Mouse (Mus musculus) heart, postnatal 0 days (tissue): ENCODE data around the gene Gpr176. TPM values are rescaled to one million over a fixed set of nuclear protein-coding genes. Genes with fewer than 3 reads are reported as not detected.

Experiments used
- ATAC-seq: fragments of 200-750 bp; cut with Nextera tagmentation; 2 replicates; pipeline ENCODE4 v1.8.0; 2017; ENCODE audit warnings: low read depth, moderate number of reproducible peaks, moderate library complexity; ENCODE audit not compliant: insufficient read depth
- DNase-seq: peaks from one replicate; pipeline ENCODE4 v3.0.0-alpha.2; 2016; ENCODE audit warnings: low spot score
- H3K27ac ChIP-seq: fragments of 300-500 bp; sonication (generic); 2 replicates; pipeline ENCODE4 v1.5.1; 2014; ENCODE audit warnings: low read depth, mild to moderate bottlenecking
- H3K27me3 ChIP-seq: fragments of 300-500 bp; sonication (generic); 2 replicates; pipeline ENCODE4 v1.6.1; 2014; ENCODE audit warnings: low read length, mixed read lengths; ENCODE audit not compliant: control insufficient read depth, insufficient read depth
- H3K36me3 ChIP-seq: fragments of 300-500 bp; sonication (generic); replicated peaks from 2 replicates; pipeline ENCODE4 v1.6.1; 2014; ENCODE audit warnings: low read length, mixed read lengths; ENCODE audit not compliant: control insufficient read depth, insufficient read depth
- H3K4me1 ChIP-seq: fragments of 300-500 bp; sonication (generic); 2 replicates; pipeline ENCODE4 v1.6.1; 2014; ENCODE audit warnings: antibody characterized with exemption; ENCODE audit not compliant: control insufficient read depth, insufficient read depth
- H3K4me2 ChIP-seq: fragments of 300-500 bp; sonication (generic); 2 replicates; pipeline ENCODE4 v1.6.1; 2014; ENCODE audit warnings: low read depth, mild to moderate bottlenecking, low read length, moderate library complexity
- H3K4me3 ChIP-seq: fragments of 300-500 bp; sonication (generic); 2 replicates; pipeline ENCODE4 v1.5.1; 2014; ENCODE audit warnings: low read depth, low read length
- H3K9ac ChIP-seq: fragments of 300-500 bp; sonication (generic); replicated peaks from 2 replicates; pipeline ENCODE4 v1.6.1; 2014; ENCODE audit warnings: low read depth, low read length, mixed read lengths
- H3K9me3 ChIP-seq: fragments of 300-500 bp; sonication (generic); replicated peaks from 2 replicates; pipeline ENCODE4 v1.6.1; 2016; ENCODE audit warnings: low read length; ENCODE audit not compliant: control insufficient read depth
- CTCF ChIP-seq: IDR thresholded peaks from 2 replicates; pipeline ENCODE4 v1.5.1; 2016; ENCODE audit warnings: antibody characterized with exemption, control low read depth, low read depth
- EP300 ChIP-seq: IDR thresholded peaks from 2 replicates; pipeline ENCODE4 v1.6.1; 2016; ENCODE audit warnings: antibody characterized with exemption, low read depth
- WGBS: fragments of 180-500 bp; shearing (Covaris S2); extraction: QIAGEN DNeasy Blood & Tissue Kit; methylation state at CpG from one replicate; pipeline ENCODE4 v1.1.7; 2014; 5-methylcytosine and 5-hydroxymethylcytosine counted together
- polyA plus RNA-seq: library from polyadenylated mRNA; unstranded; fragments of >200 nt; fragmentation: Nextera tagmentation; extraction: Ambion mirVana; gene quantifications from 2 replicates; pipeline ENCODE4 v1.2.1, GENCODE M21; 2015
- total RNA-seq: library from RNA; depleted of rRNA; stranded (reverse); fragments of >200 nt; gene quantifications from 2 replicates; pipeline ENCODE4 v1.2.3, GENCODE M21; 2014; ENCODE audit warnings: low replicate concordance

The Gpr176 gene
- total and polyA plus RNA-seq, 2 experiments from 2014 or later, result 0.27 to 0.31 TPM

DNA sequence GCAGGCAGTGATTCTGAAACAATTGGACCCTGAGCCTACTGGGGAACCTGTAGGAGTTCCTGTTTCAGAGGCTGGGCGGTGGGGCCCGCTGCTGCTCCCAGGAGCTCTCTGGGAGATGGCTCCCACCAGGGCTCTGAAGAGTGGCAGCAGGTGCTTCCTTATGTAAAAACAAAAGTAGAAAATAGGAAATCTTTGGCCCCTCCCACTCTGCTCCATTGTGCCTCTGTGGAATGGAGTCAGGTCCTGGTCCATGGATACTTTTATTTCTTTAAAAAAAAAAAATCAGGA, 109.4 kb downstream of the Gpr176 start:
- no peaks in the 10 kb centered on the region for H3K9me3 ChIP-seq
- no peak overlapping the region for H3K4me3 ChIP-seq
- H3K36me3 ChIP-seq, result no peaks in the 10 kb centered on the region
- WGBS, result 30% methylated on average over 2 of the region's 2 CpGs
- H3K4me2 ChIP-seq, result no peak overlapping the region
- no peak overlapping the region for H3K27ac ChIP-seq
- no peaks in the 10 kb centered on the region for H3K4me1 ChIP-seq
- TF ChIP-seq EP300, result no peak
- TF ChIP-seq CTCF, result no peak
- H3K9ac ChIP-seq, result no peak overlapping the region
- no peak for ATAC-seq
- no peaks in the 10 kb centered on the region for H3K27me3 ChIP-seq
- no peak for DNase-seq

DNA sequence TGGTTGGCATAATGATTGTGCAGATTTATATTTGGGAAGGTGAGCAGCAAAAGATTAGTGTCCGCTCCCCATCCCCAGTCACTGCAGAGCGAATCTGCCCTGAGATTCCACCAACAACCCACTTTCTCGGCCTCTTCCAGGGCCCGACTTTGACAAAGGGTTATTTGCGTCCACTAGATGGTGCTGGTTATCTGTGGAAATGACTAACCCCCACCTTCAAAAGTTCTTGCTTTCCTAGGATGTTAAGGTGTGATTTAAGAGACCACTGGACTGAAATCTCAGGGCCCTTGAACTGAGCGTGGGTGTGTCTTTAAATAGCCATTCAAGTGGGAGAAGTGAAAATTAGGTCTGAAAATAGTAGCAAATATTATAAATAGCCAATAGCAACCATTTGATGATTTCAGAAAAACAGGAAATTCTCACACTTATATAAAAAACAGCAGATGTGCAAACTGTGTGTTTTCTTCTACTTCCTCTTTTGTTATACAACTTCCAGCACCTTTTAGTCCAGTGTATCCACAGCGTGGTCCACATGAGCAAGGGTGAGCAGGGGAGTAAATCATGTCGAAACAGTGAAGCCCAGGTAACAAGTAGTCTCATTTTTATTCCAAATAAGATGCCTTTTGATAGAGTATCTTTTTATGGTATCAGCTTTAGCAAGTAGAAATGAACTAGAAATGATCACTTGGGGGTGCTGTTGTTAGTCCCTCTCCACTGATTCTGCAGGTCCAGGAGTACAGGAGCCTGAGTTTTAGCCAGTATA, 109.9 kb downstream of the Gpr176 start:
- peak; percentile 30; the same call in 1 of the 2 replicates for ATAC-seq

DNA sequence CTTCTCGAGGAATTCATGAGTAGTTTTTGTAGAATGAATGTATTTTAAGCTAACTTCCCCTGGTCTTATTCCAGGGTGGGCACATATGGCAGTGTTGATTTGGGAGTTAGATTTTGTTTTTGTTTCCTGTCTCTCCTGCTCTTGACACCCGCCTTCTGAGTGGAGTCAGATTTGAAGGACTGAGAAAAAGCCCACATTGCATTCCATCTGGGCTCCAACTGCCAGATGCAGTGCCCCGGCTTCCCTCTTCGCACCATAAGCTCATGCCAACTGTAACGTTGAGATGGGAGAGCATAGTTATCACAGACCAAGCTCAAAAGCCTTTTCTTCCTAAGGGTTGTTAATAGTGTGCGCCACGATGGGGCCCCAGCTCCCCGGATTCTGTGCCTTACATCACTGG, 110.5 kb downstream of the Gpr176 start:
- Histone ChIP-seq H3K27ac (no peak overlapping the region), H3K4me3 (no peak overlapping the region), H3K36me3 (no peaks in the 10 kb centered on the region), H3K27me3 (no peaks in the 10 kb centered on the region), H3K4me2 (no peak overlapping the region), H3K9me3 (no peaks in the 10 kb centered on the region), H3K4me1 (no peaks in the 10 kb centered on the region), H3K9ac (no peak overlapping the region)
- TF ChIP-seq EP300, result no peak
- no peak for TF ChIP-seq CTCF
- DNase-seq, result no peak
- no peak for ATAC-seq
- WGBS, result 56% methylated on average over 8 of the region's 8 CpGs

More for the DNA sequence above, 109.9 kb downstream of the Gpr176 start:
- DNase-seq, result peak; percentile 52
- no peaks in the 10 kb centered on the region for H3K4me1 ChIP-seq
- no peak overlapping the region for H3K4me3 ChIP-seq
- no peak overlapping the region for H3K27ac ChIP-seq
- TF ChIP-seq CTCF (peak; percentile 79), EP300 (no peak)
- H3K36me3 ChIP-seq, result no peaks in the 10 kb centered on the region
- H3K9me3 ChIP-seq, result no peaks in the 10 kb centered on the region
- no peak overlapping the region for H3K4me2 ChIP-seq
- no peaks in the 10 kb centered on the region for H3K27me3 ChIP-seq
- H3K9ac ChIP-seq, result no peak overlapping the region
- WGBS, result 15% methylated on average over 8 of the region's 8 CpGs

DNA sequence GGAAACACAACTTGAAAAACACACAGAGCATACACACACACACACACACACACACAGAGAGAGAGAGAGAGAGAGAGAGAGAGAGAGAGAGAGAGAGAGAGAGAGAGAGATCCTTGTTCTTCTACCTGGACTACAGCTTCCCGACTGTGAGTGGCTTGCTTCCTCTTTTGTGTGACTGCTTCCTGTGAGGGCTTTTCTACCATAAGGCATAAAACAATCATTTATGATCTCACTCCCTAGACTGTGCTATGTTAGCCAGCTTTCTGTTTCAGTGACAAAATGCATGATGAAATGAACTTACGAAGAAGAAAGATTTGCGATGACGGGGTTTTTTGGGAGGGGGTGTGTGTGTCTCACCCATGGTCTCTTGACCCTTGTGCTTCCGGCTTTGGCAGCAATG, 113.5 kb downstream of the Gpr176 start:
- TF ChIP-seq EP300, result no peak
- TF ChIP-seq CTCF, result no peak
- Histone ChIP-seq H3K27me3 (no peaks in the 10 kb centered on the region), H3K4me2 (no peak overlapping the region), H3K36me3 (no peaks in the 10 kb centered on the region), H3K9ac (no peak overlapping the region), H3K9me3 (no peaks in the 10 kb centered on the region), H3K27ac (no peak overlapping the region), H3K4me1 (no peaks in the 10 kb centered on the region), H3K4me3 (no peak overlapping the region)
- ATAC-seq, result no peak
- 65% methylated on average over 5 of the region's 5 CpGs for WGBS
- no peak for DNase-seq

DNA sequence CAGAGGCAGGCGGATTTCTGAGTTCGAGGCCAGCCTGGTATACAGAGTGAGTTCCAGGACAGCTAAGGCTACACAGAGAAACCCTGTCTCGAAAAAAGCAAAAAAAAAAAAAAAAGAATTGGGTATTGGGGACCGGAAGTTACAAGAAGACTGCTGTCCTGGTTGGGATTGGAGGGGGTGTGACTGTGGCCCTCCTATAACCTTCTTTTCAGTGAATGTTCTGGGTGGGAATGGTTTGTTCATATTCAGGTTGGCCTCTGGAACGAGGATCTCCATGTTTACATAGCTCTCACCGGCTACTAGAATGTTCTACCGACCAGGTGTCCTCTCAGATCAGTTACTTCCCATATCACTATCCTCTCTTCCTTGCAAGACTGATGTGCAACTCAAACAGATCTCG, 116.1 kb downstream of the Gpr176 start:
- TF ChIP-seq EP300, result no peak
- TF ChIP-seq CTCF, result no peak
- no peaks in the 10 kb centered on the region for H3K36me3 ChIP-seq
- no peak overlapping the region for H3K27ac ChIP-seq
- H3K9ac ChIP-seq, result no peak overlapping the region
- no peak for ATAC-seq
- 74% methylated on average over 8 of the region's 8 CpGs for WGBS
- DNase-seq, result no peak
- H3K4me1 ChIP-seq, result no peaks in the 10 kb centered on the region
- H3K9me3 ChIP-seq, result no peaks in the 10 kb centered on the region
- peak overlapping the region; percentile 47 for H3K4me3 ChIP-seq
- H3K27me3 ChIP-seq, result no peaks in the 10 kb centered on the region
- peak overlapping the region; percentile 71 for H3K4me2 ChIP-seq

DNA sequence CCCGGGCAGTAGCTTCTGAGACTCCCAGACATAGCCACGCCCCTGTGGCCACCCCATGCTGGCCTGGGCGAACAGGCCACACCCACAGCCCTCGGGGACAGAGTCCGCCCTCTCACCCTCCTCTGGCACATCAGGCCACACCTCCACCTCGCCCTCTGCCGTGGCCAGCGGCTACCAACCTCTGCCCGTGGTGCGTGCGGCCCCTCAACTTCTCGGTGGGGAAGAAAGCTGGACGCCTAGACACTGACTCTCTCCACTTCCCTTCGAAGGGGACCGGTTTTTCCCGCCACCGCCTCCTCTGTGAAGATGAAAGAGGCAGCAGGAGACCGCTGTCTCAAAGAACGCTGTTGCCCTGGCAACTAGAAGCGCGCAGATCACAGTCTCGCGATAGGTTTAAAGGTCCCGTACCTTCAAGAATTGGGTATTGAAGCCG, 116.6 kb downstream of the Gpr176 start, which contains the start of gene Fsip1:
Gene Fsip1, minus strand, starts transcription at position 346 of the 433 bp plus-strand sequence.
- Histone ChIP-seq H3K9me3 (no peaks in the 10 kb centered on the region), H3K4me3 (peak within 1 kb of the TSS; percentile 47), H3K27ac (no peak within 1 kb of the TSS), H3K4me2 (peak within 1 kb of the TSS; percentile 71), H3K36me3 (no peaks in the 10 kb centered on the region), H3K27me3 (no peaks in the 10 kb centered on the region), H3K4me1 (no peaks in the 10 kb centered on the region), H3K9ac (0 out of 2 replicates have a peak within 1 kb of the TSS, but pooled peaks have one; percentile 5)
- peak; percentile 66 for DNase-seq
- TF ChIP-seq EP300 (no peak), CTCF (no peak)
- peak; percentile 95 for ATAC-seq
- under 1% methylated on average over 25 of the region's 25 CpGs for WGBS
